In genomic region chr7:89437589-89437988, GRCm38 (mm10) we compare ENCODE assay signal across 9 mouse cellular contexts. TPM values are rescaled to one million over a fixed set of nuclear protein-coding genes. Genes with fewer than 3 reads are reported as not detected.
DNase-seq lines count a peak whose midpoint lies in the region; ATAC-seq and TF ChIP-seq lines count a peak whose summit lies in the region.
"Had no signal": no experiment of that assay in that cellular context is flagged by ENCODE, and none has a peak within 500 bp of the region (broad histone marks: within the 10 kb centered on the region; RNA-seq: fewer than 3 reads in every experiment).

No protein-coding gene starts in this region.

- no peaks in the 10 kb centered on the region for H3K9me3 ChIP-seq in forebrain, postnatal 0 days (ENCODE audit: low read length)
- H3K9me3 ChIP-seq in forebrain, embryonic 16.5 days (ENCODE audit: control insufficient read depth, low read length) = no peaks in the 10 kb centered on the region
- no peaks in the 10 kb centered on the region for H3K9me3 ChIP-seq in heart, postnatal 0 days (replicated peaks; ENCODE audit: control insufficient read depth, low read length)
- H3K9me3 ChIP-seq: neural tube, embryonic 12.5 days had no signal

- H3K36me3 ChIP-seq in forebrain, postnatal 0 days (ENCODE audit: insufficient read depth) = no peaks in the 10 kb centered on the region
- no peaks in the 10 kb centered on the region for H3K36me3 ChIP-seq in forebrain, embryonic 16.5 days (ENCODE audit: control insufficient read depth, insufficient read depth)
- no peaks in the 10 kb centered on the region for H3K36me3 ChIP-seq in heart, postnatal 0 days (replicated peaks; ENCODE audit: control insufficient read depth, insufficient read depth, low read length)
- H3K36me3 ChIP-seq: neural tube, embryonic 12.5 days had no signal

- H3K4me1 ChIP-seq in forebrain, postnatal 0 days (ENCODE audit: insufficient read depth) = no peaks in the 10 kb centered on the region
- H3K4me1 ChIP-seq in forebrain, embryonic 16.5 days (replicated peaks; ENCODE audit: control insufficient read depth, insufficient read depth, low read length) = peaks cover 9% of the 10 kb centered on the region
- peaks cover 14% of the 10 kb centered on the region for H3K4me1 ChIP-seq in heart, postnatal 0 days (ENCODE audit: control insufficient read depth, insufficient read depth)
- H3K4me1 ChIP-seq: neural tube, embryonic 12.5 days had no signal

- no peak overlapping the region for H3K4me3 ChIP-seq in forebrain, postnatal 0 days (ENCODE audit: low read depth, low read length)
- H3K4me3 ChIP-seq in forebrain, embryonic 16.5 days (replicated peaks; ENCODE audit: low read length) = no peak overlapping the region
- no peak overlapping the region for H3K4me3 ChIP-seq in heart, postnatal 0 days (ENCODE audit: low read depth, low read length)
- H3K4me3 ChIP-seq: neural tube, embryonic 12.5 days had no signal

- H3K9ac ChIP-seq in forebrain, postnatal 0 days = no peak overlapping the region
- no peak overlapping the region for H3K9ac ChIP-seq in forebrain, embryonic 16.5 days (replicated peaks; ENCODE audit: low read depth, low read length)
- H3K9ac ChIP-seq in heart, postnatal 0 days (replicated peaks; ENCODE audit: low read depth, low read length) = no peak overlapping the region
- H3K9ac ChIP-seq: neural tube, embryonic 12.5 days had no signal

- DNase-seq in forebrain, postnatal 0 days = peak; percentile 27
- DNase-seq in B cell, adult 2 months = peak; percentile 15
- DNase-seq in c-Kit-positive CD71-negative TER-119-negative erythroid progenitor cells, embryonic 14.5 days (ENCODE audit: low read depth) = peak; percentile 42
- DNase-seq in heart, postnatal 0 days (ENCODE audit: low spot score) = peak; percentile 75
- peak; percentile 31 for DNase-seq in large intestine, adult 2 months (ENCODE audit: low read depth, low spot score)
- DNase-seq in ovary, adult 18-20 months (ENCODE audit: low spot score) = no peak

- no peak for TF ChIP-seq EP300 in heart, postnatal 0 days (IDR thresholded peaks at IDR 0.05; ENCODE audit: low read depth)

- ATAC-seq in forebrain, postnatal 0 days = no peak
- no peak for ATAC-seq in forebrain, embryonic 16.5 days
- ATAC-seq in heart, postnatal 0 days (ENCODE audit: insufficient read depth, low read depth) = peak; percentile 62; the same call in 1 of the 2 replicates
- ATAC-seq in megakaryocyte progenitor cell, adult 5-6 weeks (replicated peaks; ENCODE audit: poor library complexity) = peak; percentile 81

- H3K4me2 ChIP-seq in forebrain, postnatal 0 days (ENCODE audit: low read depth) = no peak overlapping the region
- H3K4me2 ChIP-seq in forebrain, embryonic 16.5 days (ENCODE audit: low read length) = no peak overlapping the region
- H3K4me2 ChIP-seq in heart, postnatal 0 days (ENCODE audit: low read depth, low read length) = no peak overlapping the region
- H3K4me2 ChIP-seq: neural tube, embryonic 12.5 days had no signal

- TF ChIP-seq CTCF in forebrain, postnatal 0 days (IDR thresholded peaks at IDR 0.05; ENCODE audit: low read depth) = peak; percentile 68
- peak; percentile 89 for TF ChIP-seq CTCF in heart, postnatal 0 days (IDR thresholded peaks at IDR 0.05; ENCODE audit: low read depth)

- WGBS in forebrain, postnatal 0 days = 53% methylated on average over 4 of the region's 4 CpGs
- 57% methylated on average over 4 of the region's 4 CpGs for WGBS in forebrain, embryonic 16.5 days
- 29% methylated on average over 4 of the region's 4 CpGs for WGBS in heart, postnatal 0 days
- 38% methylated on average over 4 of the region's 4 CpGs for WGBS in large intestine, adult 2 months

- H3K27ac ChIP-seq in forebrain, postnatal 0 days (ENCODE audit: low read depth, low read length) = no peak overlapping the region
- no peak overlapping the region for H3K27ac ChIP-seq in forebrain, embryonic 16.5 days (ENCODE audit: low read length)
- no peak overlapping the region for H3K27ac ChIP-seq in heart, postnatal 0 days (ENCODE audit: low read depth)
- H3K27ac ChIP-seq: neural tube, embryonic 12.5 days had no signal

- H3K27me3 ChIP-seq in forebrain, postnatal 0 days (ENCODE audit: insufficient read depth, low read length) = no peaks in the 10 kb centered on the region
- no peaks in the 10 kb centered on the region for H3K27me3 ChIP-seq in forebrain, embryonic 16.5 days (replicated peaks; ENCODE audit: control insufficient read depth, insufficient read depth, low read length)
- no peaks in the 10 kb centered on the region for H3K27me3 ChIP-seq in heart, postnatal 0 days (ENCODE audit: control insufficient read depth, insufficient read depth, low read length)
- H3K27me3 ChIP-seq: neural tube, embryonic 12.5 days had no signal

RNA-seq across cellular contexts. Expression of gene Fzd4, which starts 33.4 kb away (rescaled TPM):
- 3.1 and 3.8 TPM in 2 replicates for total RNA-seq in forebrain, postnatal 0 days (2014; rRNA removed)
- 1.3 and 1.5 TPM in 2 replicates for polyA plus RNA-seq in forebrain, postnatal 0 days (2015; fragmentation: Nextera tagmentation; extraction: Ambion mirVana)
- polyA plus RNA-seq in forebrain, embryonic 16.5 days (2015; fragmentation: Nextera tagmentation; extraction: Ambion mirVana) = 1.6 and 2.1 TPM in 2 replicates
- total RNA-seq in heart, postnatal 0 days (2014; rRNA removed; ENCODE audit: low replicate concordance) = 16.0 and 18.0 TPM in 2 replicates
- 9.3 and 9.6 TPM in 2 replicates for polyA plus RNA-seq in heart, postnatal 0 days (2015; fragmentation: Nextera tagmentation; extraction: Ambion mirVana)
- 2.1 and 3.8 TPM in 2 replicates for polyA plus RNA-seq in large intestine, adult 2 months (2012; rRNA removed)
- 0.54 and 0.81 TPM in 2 replicates for total RNA-seq in megakaryocyte progenitor cell, adult 5-6 weeks (2015)
- 0.24 and 0.79 TPM in 2 replicates for total RNA-seq in megakaryocyte progenitor cell, adult 5-6 weeks (2017)

RNA-seq across cellular contexts. Expression of gene Tmem135, which starts 33.6 kb away (rescaled TPM):
- 19.2 and 23.2 TPM in 2 replicates for total RNA-seq in forebrain, postnatal 0 days (2014; rRNA removed)
- 20.0 and 27.9 TPM in 2 replicates for polyA plus RNA-seq in forebrain, postnatal 0 days (2015; fragmentation: Nextera tagmentation; extraction: Ambion mirVana)
- 25.7 and 27.5 TPM in 2 replicates for polyA plus RNA-seq in forebrain, embryonic 16.5 days (2015; fragmentation: Nextera tagmentation; extraction: Ambion mirVana)
- total RNA-seq in heart, postnatal 0 days (2014; rRNA removed; ENCODE audit: low replicate concordance) = 20.6 and 70.6 TPM in 2 replicates
- polyA plus RNA-seq in heart, postnatal 0 days (2015; fragmentation: Nextera tagmentation; extraction: Ambion mirVana) = 30.9 and 31.6 TPM in 2 replicates
- polyA plus RNA-seq in large intestine, adult 2 months (2012; rRNA removed) = 7.5 and 42.5 TPM in 2 replicates
- 25.2 and 28.9 TPM in 2 replicates for total RNA-seq in megakaryocyte progenitor cell, adult 5-6 weeks (2015)
- 20.2 and 22.0 TPM in 2 replicates for total RNA-seq in megakaryocyte progenitor cell, adult 5-6 weeks (2017)

Comparison
In these comparisons a context has a peak if more than half of its experiments do, and no peak if none do; other contexts are left out.
1. ATAC-seq: peak in heart, postnatal 0 days (single experiment) and megakaryocyte progenitor cell, adult 5-6 weeks (single experiment); none in forebrain, postnatal 0 days (single experiment) and forebrain, embryonic 16.5 days (single experiment).